Mouse (Mus musculus) ES-Bruce4 (cell line): Measurements from ENCODE around the gene Meltf. TPM values are rescaled to one million over a fixed set of nuclear protein-coding genes. Genes with fewer than 3 reads are reported as not detected.

ENCODE experiments used
- H3K27ac ChIP-seq: 2 replicates; pipeline ENCODE4 v1.5.1; 2012; ENCODE audit warnings: low read length, inconsistent platforms; ENCODE audit not compliant: insufficient read depth
- H3K27me3 ChIP-seq: 2 replicates; pipeline ENCODE4 v1.6.1; 2012; ENCODE audit warnings: mild to moderate bottlenecking, low read length, inconsistent platforms; ENCODE audit not compliant: control insufficient read depth, poor library complexity, insufficient read depth, severe bottlenecking
- H3K36me3 ChIP-seq: 2 replicates; pipeline ENCODE4 v1.6.1; 2012; ENCODE audit warnings: inconsistent platforms, mild to moderate bottlenecking, low read length, moderate library complexity; ENCODE audit not compliant: control insufficient read depth, poor library complexity, insufficient read depth, severe bottlenecking
- H3K4me1 ChIP-seq: one replicate; pipeline ENCODE4 v1.8.1; 2011; ENCODE audit warnings: low read length; ENCODE audit not compliant: control insufficient read depth, insufficient read depth
- H3K4me3 ChIP-seq: 2 replicates; pipeline ENCODE4 v1.5.1; 2011; ENCODE audit warnings: low read depth, mild to moderate bottlenecking, low read length
- H3K9ac ChIP-seq: 2 replicates; pipeline ENCODE4 v1.6.1; 2012; ENCODE audit warnings: low read depth, mild to moderate bottlenecking, inconsistent platforms; ENCODE audit not compliant: poor library complexity, severe bottlenecking
- H3K9me3 ChIP-seq: replicated peaks from 2 replicates; pipeline ENCODE4 v1.6.1; 2012; ENCODE audit warnings: mild to moderate bottlenecking, low read length, inconsistent platforms; ENCODE audit not compliant: control insufficient read depth, poor library complexity, insufficient read depth, severe bottlenecking
- CTCF ChIP-seq: IDR thresholded peaks from one replicate; pipeline ENCODE4 v1.8.1; 2011; ENCODE audit warnings: low read depth, low read length
- EP300 ChIP-seq: IDR thresholded peaks from 2 replicates; pipeline ENCODE4 v1.6.1; 2011; ENCODE audit warnings: low read depth, low read length; ENCODE audit not compliant: insufficient read depth
- POLR2A ChIP-seq: IDR thresholded peaks from one replicate; pipeline ENCODE4 v1.8.1; 2011; ENCODE audit warnings: low read length; ENCODE audit not compliant: insufficient read depth
- polyA plus RNA-seq: library from polyadenylated mRNA; stranded (reverse); fragments of >200 nt; gene quantifications from 2 replicates; pipeline ENCODE4 v1.2.4, GENCODE M21; 2011; ENCODE audit warnings: low read depth; ENCODE audit not compliant: missing spikeins, insufficient read depth, insufficient read length

The Meltf gene
- polyA plus RNA-seq, 1 experiment, result not detected

- H3K27me3 ChIP-seq, result peaks cover 3% of the 10 kb centered on the region; the same call in 1 of the 2 replicates
- H3K4me3 ChIP-seq, result peak overlapping the region; percentile 44
- no peak overlapping the region for H3K9ac ChIP-seq
- H3K9me3 ChIP-seq, result no peaks in the 10 kb centered on the region
- peaks cover 2% of the 10 kb centered on the region for H3K4me1 ChIP-seq
- H3K27ac ChIP-seq, result no peak overlapping the region
- TF ChIP-seq EP300 (no peak), CTCF (peak; percentile 89)
- no peaks in the 10 kb centered on the region for H3K36me3 ChIP-seq
Measured at GRCm38 (mm10) chr16:31932840-31933697, 54.5 kb downstream of the Meltf start.

GRCm38 (mm10) chr16:31933751-31934549 lies 55.3 kb downstream of the Meltf start, which contains the start of gene Pigz:
Gene Pigz, plus strand, starts transcription at chr16:31933851.
- Histone ChIP-seq H3K9me3 (no peaks in the 10 kb centered on the region), H3K36me3 (no peaks in the 10 kb centered on the region), H3K4me3 (peak within 1 kb of the TSS; percentile 44), H3K9ac (no peak within 1 kb of the TSS), H3K27me3 (peaks cover 3% of the 10 kb centered on the region; the same call in 1 of the 2 replicates), H3K4me1 (peaks cover 2% of the 10 kb centered on the region), H3K27ac (no peak within 1 kb of the TSS)
- no peak for TF ChIP-seq CTCF
- no peak for TF ChIP-seq EP300
- no peak for TF ChIP-seq POLR2A

- H3K27ac ChIP-seq, result no peak overlapping the region
- no peak overlapping the region for H3K9ac ChIP-seq
- H3K27me3 ChIP-seq, result peaks cover 3% of the 10 kb centered on the region; the same call in 1 of the 2 replicates
Measured at GRCm38 (mm10) chr16:31934550-31935010, 56.0 kb downstream of the Meltf start.

GRCm38 (mm10) chr16:31935091-31935979 lies 56.7 kb downstream of the Meltf start:
- Histone ChIP-seq H3K36me3 (no peaks in the 10 kb centered on the region), H3K4me3 (peak overlapping the region; percentile 17), H3K27me3 (peaks cover 3% of the 10 kb centered on the region; the same call in 1 of the 2 replicates), H3K4me1 (peaks cover 2% of the 10 kb centered on the region), H3K9ac (no peak overlapping the region), H3K9me3 (no peaks in the 10 kb centered on the region), H3K27ac (no peak overlapping the region)
- TF ChIP-seq EP300, result no peak
- TF ChIP-seq POLR2A, result no peak
- TF ChIP-seq CTCF, result no peak

More at GRCm38 (mm10) chr16:31934550-31935010, 56.0 kb downstream of the Meltf start:
- H3K4me3 ChIP-seq, result peak overlapping the region; percentile 17; the same call in 1 of the 2 replicates
- peaks cover 2% of the 10 kb centered on the region for H3K4me1 ChIP-seq
- TF ChIP-seq EP300, result no peak
- TF ChIP-seq CTCF, result no peak
- TF ChIP-seq POLR2A, result no peak
- no peaks in the 10 kb centered on the region for H3K36me3 ChIP-seq
- H3K9me3 ChIP-seq, result no peaks in the 10 kb centered on the region

- no peak overlapping the region for H3K9ac ChIP-seq
- no peak overlapping the region for H3K4me3 ChIP-seq
- no peak overlapping the region for H3K27ac ChIP-seq
- no peaks in the 10 kb centered on the region for H3K9me3 ChIP-seq
- H3K27me3 ChIP-seq, result peaks cover 3% of the 10 kb centered on the region; the same call in 1 of the 2 replicates
- no peak for TF ChIP-seq POLR2A
- no peak for TF ChIP-seq CTCF
- TF ChIP-seq EP300, result no peak
- no peaks in the 10 kb centered on the region for H3K36me3 ChIP-seq
- peaks cover 3% of the 10 kb centered on the region for H3K4me1 ChIP-seq
Measured at GRCm38 (mm10) chr16:31936568-31936967, 58.0 kb downstream of the Meltf start.
